Mouse (Mus musculus) liver, embryonic 14.5 days (tissue): ENCODE measurements around the gene Ear10. TPM values are rescaled to one million over a fixed set of nuclear protein-coding genes. Genes with fewer than 3 reads are reported as not detected.
"Not testable (repeated sequence)": the region's sequence is repeated elsewhere in the genome, so short reads cannot be mapped to it uniquely, and the experiment has no call there.

ENCODE experiments used
- ATAC-seq: fragments of 200-750 bp; cut with Nextera tagmentation; 2 replicates; pipeline ENCODE4 v1.8.0; 2017; ENCODE audit warnings: moderate number of reproducible peaks, mild to moderate bottlenecking, moderate library complexity; ENCODE audit not compliant: insufficient read depth
- DNase-seq, 3 experiments: peaks; one replicate each; pipeline ENCODE4 v3.0.0-alpha.2; 2012 to 2013; ENCODE audit warnings: low read depth in 3 of 3, low spot score in 3 of 3
- H3K27ac ChIP-seq: fragments of 300-500 bp; sonication (generic); 2 replicates; pipeline ENCODE4 v1.5.1; 2014; ENCODE audit warnings: moderate library complexity, mild to moderate bottlenecking, control low read depth, inconsistent platforms
- H3K27me3 ChIP-seq: fragments of 300-500 bp; sonication (generic); 2 replicates; pipeline ENCODE4 v1.6.1; 2014; ENCODE audit warnings: mild to moderate bottlenecking, low read length, moderate library complexity; ENCODE audit not compliant: control insufficient read depth, insufficient read depth
- H3K36me3 ChIP-seq: fragments of 300-500 bp; sonication (generic); replicated peaks from 2 replicates; pipeline ENCODE4 v1.6.1; 2014; ENCODE audit warnings: low read depth; ENCODE audit not compliant: control insufficient read depth, insufficient read depth
- H3K4me1 ChIP-seq, 2 experiments: fragments of 200-500 bp in 1 of 2; fragments of 300-500 bp in 1 of 2; sonication (generic) in 1 of 2; replicated peaks; 2 replicates each; pipeline ENCODE4 v1.6.1; 2012 to 2014; ENCODE audit warnings: antibody characterized with exemption in 1 of 2, inconsistent platforms in 1 of 2, low read length in 1 of 2; ENCODE audit not compliant: control insufficient read depth in 2 of 2, insufficient read depth in 2 of 2
- H3K4me2 ChIP-seq: fragments of 300-500 bp; sonication (generic); 2 replicates; pipeline ENCODE4 v1.6.1; 2014; ENCODE audit warnings: low read depth, mild to moderate bottlenecking, control low read depth, moderate library complexity
- H3K4me3 ChIP-seq, 2 experiments: fragments of 200-500 bp in 1 of 2; fragments of 300-500 bp in 1 of 2; sonication (generic) in 1 of 2; 2 replicates each; pipeline ENCODE4 v1.5.1; 2012 to 2014; ENCODE audit warnings: low read depth in 2 of 2, low read length in 2 of 2, mild to moderate bottlenecking in 2 of 2, control low read depth in 1 of 2, inconsistent platforms in 1 of 2, moderate library complexity in 1 of 2; ENCODE audit not compliant: insufficient read depth in 1 of 2
- H3K9ac ChIP-seq: fragments of 300-500 bp; sonication (generic); replicated peaks from 2 replicates; pipeline ENCODE4 v1.6.1; 2014; ENCODE audit warnings: mild to moderate bottlenecking, control low read depth, moderate library complexity
- H3K9me3 ChIP-seq: fragments of 300-500 bp; sonication (generic); 2 replicates; pipeline ENCODE4 v1.6.1; 2016; ENCODE audit warnings: low read length, mixed read lengths; ENCODE audit not compliant: control insufficient read depth
- CTCF ChIP-seq: IDR thresholded peaks from 2 replicates; pipeline ENCODE4 v1.5.1; 2016; ENCODE audit warnings: antibody characterized with exemption, low read depth, control low read depth
- WGBS: fragments of 180-500 bp; shearing (Covaris S2); extraction: QIAGEN DNeasy Blood & Tissue Kit; methylation state at CpG from one replicate; pipeline ENCODE4 v1.1.7; 2014; ENCODE audit not compliant: insufficient replicate concordance; 5-methylcytosine and 5-hydroxymethylcytosine counted together
- polyA plus RNA-seq, 2 experiments: library from polyadenylated mRNA; depleted of rRNA in 1 of 2; stranded (reverse) in 1 of 2; unstranded in 1 of 2; fragments of >200 nt; fragmentation: Nextera tagmentation in 1 of 2; extraction: Ambion mirVana in 1 of 2; gene quantifications; 2 replicates each; pipeline versions ENCODE4 v1.2.1 to v1.2.3; 2012 to 2014

Gene Ear10
- polyA plus RNA-seq (2012; rRNA removed) (not detected in 2 replicates), polyA plus RNA-seq (2014; fragmentation: Nextera tagmentation; extraction: Ambion mirVana) (not detected in 2 replicates)

GRCm38 (mm10) chr14:43923459-43923858 lies at the start of gene Ear10:
Gene Ear10, minus strand, starts transcription at chr14:43923559.
- not testable (repeated sequence) for H3K27me3 ChIP-seq, H3K9ac ChIP-seq, H3K9me3 ChIP-seq, H3K27ac ChIP-seq, H3K4me2 ChIP-seq, H3K4me3 ChIP-seq, H3K36me3 ChIP-seq, H3K4me1 ChIP-seq, ATAC-seq, DNase-seq
- 58% methylated on average over 3 of the region's 3 CpGs for WGBS

- not testable (repeated sequence) for DNase-seq, H3K36me3 ChIP-seq, H3K27me3 ChIP-seq, ATAC-seq, H3K9me3 ChIP-seq, H3K4me1 ChIP-seq, H3K9ac ChIP-seq, H3K27ac ChIP-seq, H3K4me3 ChIP-seq, H3K4me2 ChIP-seq
- WGBS = no CpG with 5 or more reads among the region's 2 CpGs
These were observed 33.4 kb upstream of the Ear10 start, which contains the start of gene Ang5 for GRCm38 (mm10) chr14:43956769-43957168. Gene Ang5, plus strand, starts transcription at chr14:43957069.

- not testable (repeated sequence) for H3K4me3 ChIP-seq, H3K27me3 ChIP-seq, H3K9me3 ChIP-seq, H3K4me1 ChIP-seq, DNase-seq, H3K36me3 ChIP-seq, ATAC-seq, H3K4me2 ChIP-seq, H3K9ac ChIP-seq, H3K27ac ChIP-seq
- WGBS = no CpG with 5 or more reads among the region's 1 CpGs
These were observed 31.7 kb upstream of the Ear10 start for GRCm38 (mm10) chr14:43955074-43955473.

- H3K27me3 ChIP-seq, H3K4me2 ChIP-seq, ATAC-seq, H3K27ac ChIP-seq, DNase-seq, H3K9ac ChIP-seq, H3K9me3 ChIP-seq, H3K36me3 ChIP-seq, H3K4me3 ChIP-seq, H3K4me1 ChIP-seq: not testable (repeated sequence)
- 17% methylated on average over 2 of the region's 2 CpGs for WGBS
These were observed 30.0 kb upstream of the Ear10 start for GRCm38 (mm10) chr14:43953382-43953781.

- H3K9me3 ChIP-seq, H3K9ac ChIP-seq, ATAC-seq, H3K27me3 ChIP-seq, H3K27ac ChIP-seq, DNase-seq, H3K4me1 ChIP-seq, H3K36me3 ChIP-seq, H3K4me3 ChIP-seq, H3K4me2 ChIP-seq: not testable (repeated sequence)
- 37% methylated on average over 5 of the region's 5 CpGs for WGBS
These were observed 10.0 kb upstream of the Ear10 start for GRCm38 (mm10) chr14:43933399-43933798.

GRCm38 (mm10) chr14:43932991-43933390 lies 9.6 kb upstream of the Ear10 start:
- H3K4me3 ChIP-seq, H3K9me3 ChIP-seq, DNase-seq, ATAC-seq, H3K36me3 ChIP-seq, H3K9ac ChIP-seq, H3K27ac ChIP-seq, H3K4me1 ChIP-seq, H3K27me3 ChIP-seq, H3K4me2 ChIP-seq: not testable (repeated sequence)
- peak; percentile 81 for TF ChIP-seq CTCF
- WGBS = 20% methylated on average over 8 of the region's 8 CpGs
